ENCODE assay signal across 8 mouse cellular contexts in genomic region chr7:16895511-16895910, GRCm38 (mm10). TPM values are rescaled to one million over a fixed set of nuclear protein-coding genes. Genes with fewer than 3 reads are reported as not detected.
DNase-seq lines count a peak whose midpoint lies in the region; ATAC-seq and TF ChIP-seq lines count a peak whose summit lies in the region.

No protein-coding gene starts in this region.

- peak overlapping the region; percentile 20; the same call in 1 of the 2 replicates for H3K4me3 ChIP-seq in heart, embryonic 12.5 days
- peak overlapping the region; percentile 33; the same call in 1 of the 2 replicates for H3K4me3 ChIP-seq in bone marrow macrophage, adult 2 months (ENCODE audit: insufficient read depth, low read length)
- peak overlapping the region; percentile 23 for H3K4me3 ChIP-seq in hindbrain, embryonic 13.5 days
- H3K4me3 ChIP-seq in midbrain, embryonic 10.5 days, result peak overlapping the region; percentile 45

- H3K27ac ChIP-seq in heart, embryonic 12.5 days (ENCODE audit: poor library complexity, severe bottlenecking), result no peak overlapping the region
- no peak overlapping the region for H3K27ac ChIP-seq in bone marrow macrophage, adult 2 months (ENCODE audit: insufficient read depth, low read depth, low read length)
- H3K27ac ChIP-seq in hindbrain, embryonic 13.5 days, result no peak overlapping the region
- H3K27ac ChIP-seq in midbrain, embryonic 10.5 days (replicated peaks), result no peak overlapping the region

- peak overlapping the region; percentile 71 for H3K4me2 ChIP-seq in heart, embryonic 12.5 days
- peak overlapping the region; percentile 53 for H3K4me2 ChIP-seq in hindbrain, embryonic 13.5 days

- H3K9me3 ChIP-seq in heart, embryonic 12.5 days (replicated peaks), result no peaks in the 10 kb centered on the region
- no peaks in the 10 kb centered on the region for H3K9me3 ChIP-seq in hindbrain, embryonic 13.5 days
- no peaks in the 10 kb centered on the region for H3K9me3 ChIP-seq in midbrain, embryonic 10.5 days (replicated peaks)

- no peak for DNase-seq in heart, adult 9 months (ENCODE audit: low spot score in 2 of 2)
- no peak for DNase-seq in midbrain, embryonic 10.5 days (ENCODE audit: low spot score)
- DNase-seq in right cerebral cortex, postnatal 36 days (ENCODE audit: low spot score in 2 of 2), result no peak
- no peak for DNase-seq in cerebellum, adult 18-20 months
- DNase-seq in urinary bladder, postnatal 10 days (ENCODE audit: low spot score), result no peak

- H3K9ac ChIP-seq in heart, embryonic 12.5 days, result no peak overlapping the region
- H3K9ac ChIP-seq in hindbrain, embryonic 13.5 days, result peak overlapping the region; percentile 29; the same call in 1 of the 2 replicates

- ATAC-seq in heart, embryonic 12.5 days (ENCODE audit: insufficient number of reproducible peaks, low FRiP score), result no peak
- no peak for ATAC-seq in hindbrain, embryonic 13.5 days (ENCODE audit: low FRiP score)

- peaks cover 42% of the 10 kb centered on the region for H3K4me1 ChIP-seq in heart, embryonic 12.5 days (replicated peaks)
- peaks cover 18% of the 10 kb centered on the region for H3K4me1 ChIP-seq in bone marrow macrophage, adult 2 months (ENCODE audit: control insufficient read depth, insufficient read depth, low read length)
- peaks cover 47% of the 10 kb centered on the region for H3K4me1 ChIP-seq in hindbrain, embryonic 13.5 days (replicated peaks)
- H3K4me1 ChIP-seq in midbrain, embryonic 10.5 days, result peaks cover 57% of the 10 kb centered on the region

- H3K36me3 ChIP-seq in heart, embryonic 12.5 days, result no peaks in the 10 kb centered on the region
- no peaks in the 10 kb centered on the region for H3K36me3 ChIP-seq in hindbrain, embryonic 13.5 days
- H3K36me3 ChIP-seq in midbrain, embryonic 10.5 days, result no peaks in the 10 kb centered on the region

- no peak for TF ChIP-seq POLR2A in bone marrow macrophage, adult 2 months (IDR thresholded peaks at IDR 0.05; ENCODE audit: borderline replicate concordance, low read depth, low read length)

- no peak for TF ChIP-seq CTCF in bone marrow macrophage, adult 2 months (IDR thresholded peaks at IDR 0.05; ENCODE audit: low read depth, low read length)

- 31% methylated on average over 10 of the region's 10 CpGs for WGBS in heart, embryonic 12.5 days
- 28% methylated on average over 10 of the region's 10 CpGs for WGBS in hindbrain, embryonic 13.5 days
- WGBS in midbrain, embryonic 10.5 days, result 33% methylated on average over 10 of the region's 10 CpGs

- peaks cover 55% of the 10 kb centered on the region for H3K27me3 ChIP-seq in heart, embryonic 12.5 days (replicated peaks)
- H3K27me3 ChIP-seq in hindbrain, embryonic 13.5 days, result peaks cover 34% of the 10 kb centered on the region
- peaks cover 47% of the 10 kb centered on the region for H3K27me3 ChIP-seq in midbrain, embryonic 10.5 days (ENCODE audit: low read depth, poor library complexity, severe bottlenecking)

RNA-seq across cellular contexts. Expression of gene Gng8, which starts 3.9 kb away (rescaled TPM):
- polyA plus RNA-seq in heart, embryonic 12.5 days (2016; fragmentation: Nextera tagmentation; extraction: Ambion mirVana), result 2.3 and 4.3 TPM in 2 replicates
- polyA plus RNA-seq in bone marrow macrophage, adult 2 months (2012; ENCODE audit: insufficient read depth, insufficient read length, missing spikeins), result not detected in 2 replicates
- 6.1 and 8.2 TPM in 2 replicates for polyA plus RNA-seq in hindbrain, embryonic 13.5 days (2015; fragmentation: Nextera tagmentation; extraction: Ambion mirVana)
- polyA plus RNA-seq in midbrain, embryonic 10.5 days (2016; fragmentation: Nextera tagmentation; extraction: Ambion mirVana), result 5.4 and 8.5 TPM in 2 replicates

RNA-seq across cellular contexts. Expression of gene Ptgir, which starts 10.8 kb away (rescaled TPM):
- 0.28 and 0.34 TPM in 2 replicates for polyA plus RNA-seq in heart, embryonic 12.5 days (2016; fragmentation: Nextera tagmentation; extraction: Ambion mirVana)
- polyA plus RNA-seq in bone marrow macrophage, adult 2 months (2012; ENCODE audit: insufficient read depth, insufficient read length, missing spikeins), result 5.5 and 5.6 TPM in 2 replicates
- 0.78 and 0.83 TPM in 2 replicates for polyA plus RNA-seq in hindbrain, embryonic 13.5 days (2015; fragmentation: Nextera tagmentation; extraction: Ambion mirVana)
- polyA plus RNA-seq in midbrain, embryonic 10.5 days (2016; fragmentation: Nextera tagmentation; extraction: Ambion mirVana), result 0.17 and 0.56 TPM in 2 replicates

RNA-seq across cellular contexts. Expression of gene Dact3, which starts 20.4 kb away (rescaled TPM):
- polyA plus RNA-seq in heart, embryonic 12.5 days (2016; fragmentation: Nextera tagmentation; extraction: Ambion mirVana), result 14.3 and 15.2 TPM in 2 replicates
- 1.2 and 1.3 TPM in 2 replicates for polyA plus RNA-seq in bone marrow macrophage, adult 2 months (2012; ENCODE audit: insufficient read depth, insufficient read length, missing spikeins)
- 2.8 and 2.9 TPM in 2 replicates for polyA plus RNA-seq in hindbrain, embryonic 13.5 days (2015; fragmentation: Nextera tagmentation; extraction: Ambion mirVana)
- polyA plus RNA-seq in midbrain, embryonic 10.5 days (2016; fragmentation: Nextera tagmentation; extraction: Ambion mirVana), result 1.9 and 2.2 TPM in 2 replicates

RNA-seq across cellular contexts. Expression of gene Calm3, which starts 28.4 kb away (rescaled TPM):
- polyA plus RNA-seq in heart, embryonic 12.5 days (2016; fragmentation: Nextera tagmentation; extraction: Ambion mirVana), result 83.6 and 95.0 TPM in 2 replicates
- polyA plus RNA-seq in bone marrow macrophage, adult 2 months (2012; ENCODE audit: insufficient read depth, insufficient read length, missing spikeins), result 373 and 387 TPM in 2 replicates
- polyA plus RNA-seq in hindbrain, embryonic 13.5 days (2015; fragmentation: Nextera tagmentation; extraction: Ambion mirVana), result 307 and 317 TPM in 2 replicates
- 174 and 180 TPM in 2 replicates for polyA plus RNA-seq in midbrain, embryonic 10.5 days (2016; fragmentation: Nextera tagmentation; extraction: Ambion mirVana)

RNA-seq across cellular contexts. Expression of gene Pnmal2, which starts 49.0 kb away (rescaled TPM):
- polyA plus RNA-seq in heart, embryonic 12.5 days (2016; fragmentation: Nextera tagmentation; extraction: Ambion mirVana), result 3.5 and 4.2 TPM in 2 replicates
- polyA plus RNA-seq in bone marrow macrophage, adult 2 months (2012; ENCODE audit: insufficient read depth, insufficient read length, missing spikeins), result not detected in 2 replicates
- 110 and 117 TPM in 2 replicates for polyA plus RNA-seq in hindbrain, embryonic 13.5 days (2015; fragmentation: Nextera tagmentation; extraction: Ambion mirVana)
- polyA plus RNA-seq in midbrain, embryonic 10.5 days (2016; fragmentation: Nextera tagmentation; extraction: Ambion mirVana), result 4.1 and 11.7 TPM in 2 replicates
